ENCODE assay signal across 16 mouse cellular contexts in the genomic region with DNA sequence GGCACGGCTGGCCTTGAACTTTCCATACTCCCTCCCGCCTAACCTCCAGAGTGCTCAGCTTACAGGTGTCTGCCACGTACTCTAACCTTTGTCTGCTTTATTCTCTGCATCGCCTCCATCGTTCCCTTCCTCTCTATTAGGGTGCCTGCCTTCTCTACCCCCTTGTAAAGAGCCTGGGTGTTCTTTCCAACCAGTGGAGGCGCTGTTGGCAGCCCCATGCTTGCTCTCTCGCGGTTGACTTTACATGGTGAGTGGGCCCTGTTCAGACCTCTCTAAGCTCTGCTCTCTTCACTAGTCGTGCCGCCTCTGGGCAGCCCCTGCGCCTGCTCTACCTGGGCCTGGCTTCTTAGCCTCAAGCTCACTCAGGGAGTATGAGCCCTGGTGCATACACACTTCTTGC.
DNase-seq lines count a peak whose midpoint lies in the region; ATAC-seq and TF ChIP-seq lines count a peak whose summit lies in the region.
"Had no signal": no experiment of that assay in that cellular context is flagged by ENCODE, and none has a peak within 500 bp of the region (broad histone marks: within the 10 kb centered on the region; RNA-seq: fewer than 3 reads in every experiment).

No protein-coding gene starts in this region.

- no peak overlapping the region for H3K9ac ChIP-seq in forebrain, postnatal 0 days
- no peak overlapping the region for H3K9ac ChIP-seq in forebrain, embryonic 12.5 days
- no peak overlapping the region for H3K9ac ChIP-seq in limb, embryonic 11.5 days (ENCODE audit: low read length)
- no peak overlapping the region for H3K9ac ChIP-seq in ES-E14 (ENCODE audit: insufficient read depth, low read depth, low read length, poor library complexity, severe bottlenecking)
- H3K9ac ChIP-seq in midbrain, embryonic 13.5 days (replicated peaks): no peak overlapping the region
- H3K9ac ChIP-seq: limb, embryonic 13.5 days had no signal

- 48% methylated on average over 11 of the region's 11 CpGs for WGBS in forebrain, postnatal 0 days
- 28% methylated on average over 11 of the region's 11 CpGs for WGBS in forebrain, embryonic 12.5 days
- 31% methylated on average over 11 of the region's 11 CpGs for WGBS in limb, embryonic 11.5 days
- WGBS in limb, embryonic 10.5 days: 38% methylated on average over 11 of the region's 11 CpGs
- WGBS in midbrain, embryonic 13.5 days: 34% methylated on average over 11 of the region's 11 CpGs

- peaks cover 12% of the 10 kb centered on the region; the same call in 1 of the 2 replicates for H3K4me1 ChIP-seq in forebrain, postnatal 0 days (ENCODE audit: insufficient read depth)
- H3K4me1 ChIP-seq in forebrain, embryonic 12.5 days: peaks cover 63% of the 10 kb centered on the region
- H3K4me1 ChIP-seq in limb, embryonic 11.5 days (ENCODE audit: control insufficient read depth, insufficient read depth, low read length): no peaks in the 10 kb centered on the region
- peaks cover 18% of the 10 kb centered on the region for H3K4me1 ChIP-seq in limb, embryonic 10.5 days
- H3K4me1 ChIP-seq in ES-E14 (ENCODE audit: control insufficient read depth in 2 of 2, insufficient read depth in 2 of 2, low read length in 2 of 2, poor library complexity in 1 of 2): no peaks in the 10 kb centered on the region
- H3K4me1 ChIP-seq in midbrain, embryonic 13.5 days (replicated peaks): peaks cover 62% of the 10 kb centered on the region
- H3K4me1 ChIP-seq: limb, embryonic 13.5 days; megakaryocyte, embryonic 14.5 days had no signal

- DNase-seq in forebrain, postnatal 0 days: no peak
- peak; percentile 34 for DNase-seq in limb, embryonic 11.5 days (ENCODE audit: low spot score)
- no peak for DNase-seq in limb, embryonic 10.5 days (ENCODE audit: low spot score)
- DNase-seq in ES-E14 (ENCODE audit: low read depth, low spot score): peak; percentile 64
- no peak for DNase-seq in ovary, postnatal 10 days (ENCODE audit: low spot score)
- DNase-seq in cerebellum, adult 9-10 months: no peak
- DNase-seq: B cell, adult 2 months; cerebellum, adult 2 months; heart, postnatal 14 days; kidney, postnatal 10 days; lung, adult 18-20 months; right cerebral cortex, adult 18-20 months had no signal

- in situ Hi-C loops in ES-E14 (cut with MboI; ENCODE audit: low sequenced_read_pairs in 2 of 2, unreplicated experiment in 2 of 2): no loop called here

- no peaks in the 10 kb centered on the region for H3K27me3 ChIP-seq in forebrain, postnatal 0 days (ENCODE audit: insufficient read depth, low read length)
- peaks cover 13% of the 10 kb centered on the region for H3K27me3 ChIP-seq in forebrain, embryonic 12.5 days
- H3K27me3 ChIP-seq in limb, embryonic 11.5 days (ENCODE audit: control insufficient read depth, insufficient read depth, low read length): no peaks in the 10 kb centered on the region
- H3K27me3 ChIP-seq in limb, embryonic 10.5 days (ENCODE audit: low read depth, poor library complexity, severe bottlenecking): peaks cover 30% of the 10 kb centered on the region
- peaks cover 5% of the 10 kb centered on the region; the same call in 1 of the 2 replicates for H3K27me3 ChIP-seq in midbrain, embryonic 13.5 days
- H3K27me3 ChIP-seq: megakaryocyte, embryonic 14.5 days had no signal

- H3K9me3 ChIP-seq in forebrain, postnatal 0 days (ENCODE audit: low read length): no peaks in the 10 kb centered on the region
- H3K9me3 ChIP-seq in forebrain, embryonic 12.5 days: no peaks in the 10 kb centered on the region
- no peaks in the 10 kb centered on the region for H3K9me3 ChIP-seq in limb, embryonic 11.5 days (ENCODE audit: control insufficient read depth, low read length)
- H3K9me3 ChIP-seq in limb, embryonic 10.5 days (replicated peaks): no peaks in the 10 kb centered on the region
- H3K9me3 ChIP-seq in ES-E14 (ENCODE audit: control insufficient read depth, insufficient read depth, low read depth, low read length): no peaks in the 10 kb centered on the region
- no peaks in the 10 kb centered on the region for H3K9me3 ChIP-seq in midbrain, embryonic 13.5 days
- H3K9me3 ChIP-seq: limb, embryonic 13.5 days had no signal

- H3K36me3 ChIP-seq in forebrain, postnatal 0 days (ENCODE audit: insufficient read depth): no peaks in the 10 kb centered on the region
- 0 out of 2 replicates have a peak, but pooled peaks cover 4% of the 10 kb centered on the region for H3K36me3 ChIP-seq in forebrain, embryonic 12.5 days (replicated peaks)
- no peaks in the 10 kb centered on the region for H3K36me3 ChIP-seq in limb, embryonic 11.5 days (ENCODE audit: control insufficient read depth, insufficient read depth, low read length)
- H3K36me3 ChIP-seq in limb, embryonic 10.5 days: no peaks in the 10 kb centered on the region
- H3K36me3 ChIP-seq in ES-E14 (ENCODE audit: control insufficient read depth, insufficient read depth, low read length, poor library complexity, severe bottlenecking): no peaks in the 10 kb centered on the region
- no peaks in the 10 kb centered on the region for H3K36me3 ChIP-seq in midbrain, embryonic 13.5 days
- H3K36me3 ChIP-seq: limb, embryonic 13.5 days had no signal

- peak; percentile 67 for ATAC-seq in forebrain, postnatal 0 days
- no peak for ATAC-seq in forebrain, embryonic 12.5 days (ENCODE audit: low FRiP score)
- ATAC-seq in limb, embryonic 11.5 days (ENCODE audit: insufficient number of reproducible peaks, low FRiP score, low TSS enrichment, low read depth): no peak
- no peak for ATAC-seq in midbrain, embryonic 13.5 days

- no peak overlapping the region for H3K4me2 ChIP-seq in forebrain, postnatal 0 days (ENCODE audit: low read depth)
- H3K4me2 ChIP-seq in forebrain, embryonic 12.5 days: no peak overlapping the region
- no peak overlapping the region for H3K4me2 ChIP-seq in limb, embryonic 11.5 days (ENCODE audit: low read depth, severe bottlenecking)
- no peak overlapping the region for H3K4me2 ChIP-seq in midbrain, embryonic 13.5 days (replicated peaks)
- H3K4me2 ChIP-seq: limb, embryonic 13.5 days had no signal

- no peak overlapping the region for H3K4me3 ChIP-seq in forebrain, postnatal 0 days (ENCODE audit: low read depth, low read length)
- H3K4me3 ChIP-seq in forebrain, embryonic 12.5 days (replicated peaks): no peak overlapping the region
- no peak overlapping the region for H3K4me3 ChIP-seq in limb, embryonic 11.5 days (ENCODE audit: low read depth, low read length)
- no peak overlapping the region for H3K4me3 ChIP-seq in limb, embryonic 10.5 days
- H3K4me3 ChIP-seq in ES-E14 (ENCODE audit: insufficient read depth in 1 of 2, low read depth in 1 of 2, low read length in 2 of 2, poor library complexity in 1 of 2, severe bottlenecking in 1 of 2): no peak overlapping the region
- H3K4me3 ChIP-seq in midbrain, embryonic 13.5 days (replicated peaks): no peak overlapping the region
- H3K4me3 ChIP-seq: limb, embryonic 13.5 days; megakaryocyte, embryonic 14.5 days had no signal

- H3K27ac ChIP-seq in forebrain, postnatal 0 days (ENCODE audit: low read depth, low read length): no peak overlapping the region
- no peak overlapping the region for H3K27ac ChIP-seq in forebrain, embryonic 12.5 days
- no peak overlapping the region for H3K27ac ChIP-seq in limb, embryonic 11.5 days (replicated peaks; ENCODE audit: low read depth, low read length)
- no peak overlapping the region for H3K27ac ChIP-seq in limb, embryonic 10.5 days
- no peak overlapping the region for H3K27ac ChIP-seq in ES-E14 (ENCODE audit: insufficient read depth, low read depth, low read length, poor library complexity, severe bottlenecking)
- H3K27ac ChIP-seq in midbrain, embryonic 13.5 days: peak overlapping the region; percentile 14; the same call in 1 of the 2 replicates
- H3K27ac ChIP-seq: limb, embryonic 13.5 days had no signal

- peak; percentile 53 for TF ChIP-seq CTCF in forebrain, postnatal 0 days (IDR thresholded peaks at IDR 0.05; ENCODE audit: low read depth)

TF ChIP-seq in ES-E14, 5 proteins besides CTCF, POLR2A, EP300 and RAD21:
- TF ChIP-seq ZNF384 (IDR thresholded peaks at IDR 0.05; ENCODE audit: low read depth, low read length): no peak
- no peak for TF ChIP-seq MAFK (IDR thresholded peaks at IDR 0.05; ENCODE audit: insufficient read depth, low read depth, low read length)
- no peak for TF ChIP-seq ZC3H11A (IDR thresholded peaks at IDR 0.05; ENCODE audit: borderline replicate concordance, low read depth, low read length)
- TF ChIP-seq HCFC1 (IDR thresholded peaks at IDR 0.05; ENCODE audit: borderline replicate concordance, insufficient read depth, low read length): no peak
- no peak for TF ChIP-seq CHD2 (IDR thresholded peaks at IDR 0.05; ENCODE audit: low read depth, low read length)
TF ChIP-seq in ES-E14: peak in this region for 0.

Comparison
In these comparisons a context has a peak if more than half of its experiments do, and no peak if none do; other contexts are left out.
1. DNase-seq: peak in limb, embryonic 11.5 days (single experiment) and ES-E14 (single experiment); none in forebrain, postnatal 0 days (single experiment), limb, embryonic 10.5 days (single experiment), ovary, postnatal 10 days (single experiment) and cerebellum, adult 9-10 months (single experiment).